Mouse (Mus musculus): ENCODE measurements at regions not wholly inside any gene's neighbourhood (a gene's known extent, or its start where the extent isn't known, plus 50 kb on each side); places are given as distances from the start of the nearest gene placed in this dataset.
"Not testable (repeated sequence)": the region's sequence is repeated elsewhere in the genome, so short reads cannot be mapped to it uniquely, and the experiment has no call there.

GRCm38 (mm10) chr12:63805458-63805857 is 669.0 kb downstream of the Fscb start:
- DNase-seq (peak; percentile 67), ATAC-seq (peak; percentile 79)
- WGBS, result 67% methylated on average over 3 of the region's 3 CpGs
- Histone ChIP-seq H3K36me3 (ENCODE audit: insufficient read depth) (no peaks in the 10 kb centered on the region), H3K9me3 (ENCODE audit: low read length) (no peaks in the 10 kb centered on the region), H3K9ac (no peak overlapping the region), H3K4me1 (ENCODE audit: insufficient read depth) (no peaks in the 10 kb centered on the region), H3K27me3 (ENCODE audit: insufficient read depth, low read length) (no peaks in the 10 kb centered on the region), H3K27ac (ENCODE audit: low read depth, low read length) (no peak overlapping the region), H3K4me2 (ENCODE audit: low read depth) (no peak overlapping the region), H3K4me3 (ENCODE audit: low read depth, low read length) (no peak overlapping the region)
- no peak for TF ChIP-seq CTCF (IDR thresholded peaks at IDR 0.05; ENCODE audit: low read depth)

GRCm38 (mm10) chr12:63804008-63804407 is 670.5 kb downstream of the Fscb start:
- no peaks in the 10 kb centered on the region for H3K36me3 ChIP-seq (ENCODE audit: insufficient read depth)
- H3K9me3 ChIP-seq (ENCODE audit: low read length), result no peaks in the 10 kb centered on the region
- no peak overlapping the region for H3K4me2 ChIP-seq (ENCODE audit: low read depth)
- H3K9ac ChIP-seq, result no peak overlapping the region
- TF ChIP-seq CTCF (IDR thresholded peaks at IDR 0.05; ENCODE audit: low read depth), result no peak
- H3K4me3 ChIP-seq (ENCODE audit: low read depth, low read length), result no peak overlapping the region
- DNase-seq (peak; percentile 35), ATAC-seq (peak; percentile 85)
- H3K4me1 ChIP-seq (ENCODE audit: insufficient read depth), result no peaks in the 10 kb centered on the region
- H3K27me3 ChIP-seq (ENCODE audit: insufficient read depth, low read length), result no peaks in the 10 kb centered on the region
- H3K27ac ChIP-seq (ENCODE audit: low read depth, low read length), result no peak overlapping the region

- no peak overlapping the region for H3K27ac ChIP-seq (ENCODE audit: low read depth, low read length)
- H3K4me1 ChIP-seq (ENCODE audit: insufficient read depth), result no peaks in the 10 kb centered on the region
- no peak overlapping the region for H3K4me3 ChIP-seq (ENCODE audit: low read depth, low read length)
- TF ChIP-seq CTCF (IDR thresholded peaks at IDR 0.05; ENCODE audit: low read depth), result no peak
- DNase-seq (peak; percentile 39), ATAC-seq (peak; percentile 74; the same call in 1 of the 2 replicates)
- H3K27me3 ChIP-seq (ENCODE audit: insufficient read depth, low read length), result no peaks in the 10 kb centered on the region
- H3K9me3 ChIP-seq (ENCODE audit: low read length), result no peaks in the 10 kb centered on the region
- H3K9ac ChIP-seq, result no peak overlapping the region
- H3K36me3 ChIP-seq (ENCODE audit: insufficient read depth), result no peaks in the 10 kb centered on the region
- H3K4me2 ChIP-seq (ENCODE audit: low read depth), result no peak overlapping the region
- WGBS, result 48% methylated on average over 2 of the region's 2 CpGs
Observed at GRCm38 (mm10) chr12:63791667-63792066, 682.8 kb downstream of the Fscb start.

GRCm38 (mm10) chr12:63777874-63778273 is 696.6 kb downstream of the Fscb start:
- Histone ChIP-seq H3K27ac (ENCODE audit: low read depth, low read length) (no peak overlapping the region), H3K4me1 (ENCODE audit: insufficient read depth) (no peaks in the 10 kb centered on the region), H3K36me3 (ENCODE audit: insufficient read depth) (no peaks in the 10 kb centered on the region), H3K9ac (no peak overlapping the region), H3K4me2 (ENCODE audit: low read depth) (no peak overlapping the region), H3K4me3 (ENCODE audit: low read depth, low read length) (no peak overlapping the region), H3K27me3 (ENCODE audit: insufficient read depth, low read length) (no peaks in the 10 kb centered on the region), H3K9me3 (ENCODE audit: low read length) (no peaks in the 10 kb centered on the region)
- ATAC-seq, result no peak
- DNase-seq, result no peak
- WGBS, result 95% methylated on average over 3 of the region's 3 CpGs
- no peak for TF ChIP-seq CTCF (IDR thresholded peaks at IDR 0.05; ENCODE audit: low read depth)

GRCm38 (mm10) chr12:63761073-63761472 is 713.4 kb downstream of the Fscb start:
- WGBS, result 59% methylated on average over 4 of the region's 4 CpGs
- not testable (repeated sequence) for H3K4me1 ChIP-seq (ENCODE audit: insufficient read depth); H3K27me3 ChIP-seq (ENCODE audit: insufficient read depth, low read length); H3K36me3 ChIP-seq (ENCODE audit: insufficient read depth); DNase-seq; ATAC-seq; H3K9ac ChIP-seq; H3K4me3 ChIP-seq (ENCODE audit: low read depth, low read length); H3K9me3 ChIP-seq (ENCODE audit: low read length); H3K27ac ChIP-seq (ENCODE audit: low read depth, low read length); H3K4me2 ChIP-seq (ENCODE audit: low read depth)

Data from forebrain, postnatal 0 days (tissue).